Mouse (Mus musculus) 3134 (cell line): ENCODE results near the gene Ccdc148.
A peak's percentile ranks its signal among the peaks of the same experiment; 100 is the strongest.

Source experiments
- DNase-seq: peaks from one replicate; pipeline ENCODE4 v3.0.0-alpha.2; 2011; ENCODE audit warnings: low spot score; ENCODE audit not compliant: insufficient read length; ENCODE audit errors: extremely low read depth

Ccdc148 gene

GRCm38 (mm10) chr2:59054339-59054738 is 106.1 kb downstream of the Ccdc148 start:
- no peak for DNase-seq

DNA sequence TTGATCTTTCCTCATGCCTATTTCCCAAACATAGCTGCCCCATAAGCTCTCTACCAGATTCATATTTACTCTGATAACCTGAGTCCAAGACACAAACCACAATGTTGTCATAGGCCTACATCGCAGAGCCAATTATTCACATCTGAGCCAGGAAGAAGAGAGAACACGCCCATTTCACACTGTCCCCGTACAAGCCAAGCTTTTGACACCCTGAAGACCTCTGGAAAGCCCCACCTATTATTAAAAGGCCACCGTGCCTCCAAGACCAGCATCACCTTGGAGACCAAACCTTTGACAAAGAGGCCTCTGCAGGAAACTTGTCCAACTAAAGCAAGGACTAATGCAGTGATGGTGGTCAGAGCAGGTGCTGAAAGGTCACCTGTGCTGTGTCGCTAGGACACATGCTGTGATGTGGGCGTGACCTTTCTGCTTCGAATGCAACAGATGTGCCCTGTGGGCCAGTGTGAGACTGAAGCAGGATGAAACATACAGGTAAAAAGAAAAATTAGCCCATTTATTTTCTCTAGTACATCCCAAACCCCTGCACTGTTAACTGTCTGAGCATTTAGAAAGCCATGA is 106.9 kb downstream of the Ccdc148 start:
- DNase-seq, result no peak

GRCm38 (mm10) chr2:59050245-59050824 is 110.1 kb downstream of the Ccdc148 start:
- no peak for DNase-seq

DNA sequence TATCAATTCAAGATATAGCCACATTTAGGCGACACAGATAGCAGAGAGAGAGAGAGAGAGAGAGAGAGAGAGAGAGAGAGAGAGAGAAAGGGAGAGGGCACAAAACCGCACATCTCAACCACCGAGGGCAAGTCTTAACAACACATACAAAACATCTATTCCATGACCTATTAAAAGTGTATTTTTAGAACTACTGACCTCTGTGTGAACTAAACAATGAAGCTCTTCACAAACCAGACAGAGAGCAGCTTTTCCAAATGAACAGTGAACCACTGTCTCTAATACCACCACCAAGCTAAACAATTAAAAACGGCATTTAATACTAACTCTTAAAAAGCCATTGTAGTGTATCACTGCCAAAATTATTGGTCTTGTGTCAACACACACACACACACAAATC is 110.8 kb downstream of the Ccdc148 start:
- DNase-seq, result no peak

- DNase-seq, result no peak
These were observed 111.6 kb downstream of the Ccdc148 start for GRCm38 (mm10) chr2:59048775-59049451.

- no peak for DNase-seq
These were observed 117.0 kb downstream of the Ccdc148 start for GRCm38 (mm10) chr2:59043313-59044032.

DNA sequence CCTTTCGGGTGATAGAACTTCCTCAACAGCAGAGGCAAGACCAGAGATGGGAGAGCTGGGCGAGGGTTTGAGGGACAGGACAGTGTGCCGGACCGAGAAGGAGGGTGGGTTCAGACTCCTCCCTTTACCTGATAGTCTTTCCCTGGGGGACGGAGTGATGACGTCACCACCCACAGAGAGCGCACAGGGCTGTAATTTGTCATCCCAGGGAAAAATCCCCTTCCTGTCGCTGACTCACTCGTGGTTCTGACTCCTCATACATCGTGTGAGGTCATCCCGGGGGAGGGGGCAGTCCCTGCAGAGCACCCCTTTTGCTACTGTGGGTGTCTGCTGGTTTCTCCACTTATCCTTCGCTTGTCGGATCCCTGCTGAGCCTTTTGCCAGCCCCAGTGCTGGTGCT is 117.9 kb downstream of the Ccdc148 start:
- peak; percentile 41 for DNase-seq

DNA sequence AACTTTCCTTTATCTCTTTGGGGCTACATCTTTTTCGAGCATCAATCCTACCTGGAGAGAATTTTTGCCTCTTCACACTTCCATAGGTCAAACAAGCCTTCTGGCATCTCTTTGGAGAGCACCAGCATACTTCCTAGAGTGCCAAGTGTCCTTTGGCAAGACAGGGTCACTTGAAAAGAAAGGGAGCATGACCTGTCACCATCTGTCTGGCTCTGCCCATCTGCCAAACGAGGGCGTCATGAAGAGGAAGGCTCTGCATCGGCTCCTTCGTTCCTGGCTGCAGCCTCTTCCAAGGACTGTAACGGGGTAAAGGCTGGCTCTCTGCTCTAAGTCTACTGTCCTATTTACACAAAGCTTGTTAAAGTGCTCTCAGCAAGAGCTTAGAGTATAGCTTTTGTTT is 124.0 kb downstream of the Ccdc148 start:
- DNase-seq, result no peak

DNA sequence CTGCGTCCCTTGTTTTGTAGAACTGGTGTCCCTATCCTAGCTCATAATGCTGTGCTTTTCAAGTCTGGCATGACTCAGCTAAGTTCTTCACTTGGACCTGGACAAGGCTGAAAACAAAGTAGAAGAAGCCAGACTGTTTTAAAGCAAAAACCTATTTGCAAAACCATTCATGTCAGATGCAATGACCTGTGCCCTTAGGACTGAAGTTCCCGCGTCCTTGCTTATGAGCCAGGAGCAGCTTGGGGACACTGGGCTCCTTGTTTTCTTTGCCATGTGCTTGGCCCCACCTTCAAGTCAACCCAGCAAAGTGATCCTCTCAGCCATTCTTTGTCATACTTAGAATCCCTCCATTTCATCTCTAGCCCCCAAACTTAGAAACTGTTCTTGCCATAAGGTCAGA is 125.3 kb downstream of the Ccdc148 start:
- no peak for DNase-seq

GRCm38 (mm10) chr2:59034281-59034680 is 126.2 kb downstream of the Ccdc148 start:
- no peak for DNase-seq

DNA sequence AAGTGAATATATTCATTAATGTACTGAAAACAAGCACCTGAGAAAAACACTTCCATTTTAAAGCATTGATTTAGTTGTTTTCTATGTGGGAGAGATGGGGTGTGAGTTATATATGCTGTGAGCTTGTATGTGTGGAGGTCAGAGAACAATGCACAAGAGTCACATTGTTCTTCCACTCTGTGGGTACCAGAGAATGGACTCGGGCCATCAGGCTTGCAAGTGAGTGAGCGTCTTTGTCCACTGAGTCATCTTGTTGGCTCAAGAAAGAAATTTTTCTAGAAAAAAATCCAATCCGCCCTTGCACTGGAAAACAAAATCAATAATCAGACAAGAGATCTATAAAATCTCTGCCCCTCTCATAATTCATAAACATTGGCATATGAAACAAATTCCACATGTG is 135.9 kb downstream of the Ccdc148 start:
- DNase-seq, result no peak

DNA sequence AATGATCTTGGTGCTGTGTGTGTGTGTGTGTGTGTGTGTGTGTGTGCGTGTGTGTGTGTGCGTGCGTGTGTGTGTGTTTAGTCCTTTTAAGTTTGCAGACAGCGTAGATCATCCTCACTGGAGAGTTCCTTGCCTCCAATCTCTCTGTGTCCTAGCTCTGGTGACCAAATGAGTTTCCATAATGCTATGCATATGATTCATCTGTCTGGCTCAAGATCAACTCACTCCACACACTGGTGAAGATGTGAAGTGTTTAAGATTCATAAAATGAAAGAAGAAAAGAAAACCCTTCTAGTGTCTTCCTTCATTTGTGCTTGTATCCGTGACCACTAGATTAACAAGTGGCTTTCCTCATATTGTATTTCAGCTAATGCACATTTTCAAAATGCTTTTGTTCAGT is 153.1 kb downstream of the Ccdc148 start:
- no peak for DNase-seq

GRCm38 (mm10) chr2:59006567-59007340 is 153.7 kb downstream of the Ccdc148 start:
- DNase-seq, result no peak

GRCm38 (mm10) chr2:58997151-58997550 is 163.3 kb downstream of the Ccdc148 start:
- DNase-seq, result no peak

DNA sequence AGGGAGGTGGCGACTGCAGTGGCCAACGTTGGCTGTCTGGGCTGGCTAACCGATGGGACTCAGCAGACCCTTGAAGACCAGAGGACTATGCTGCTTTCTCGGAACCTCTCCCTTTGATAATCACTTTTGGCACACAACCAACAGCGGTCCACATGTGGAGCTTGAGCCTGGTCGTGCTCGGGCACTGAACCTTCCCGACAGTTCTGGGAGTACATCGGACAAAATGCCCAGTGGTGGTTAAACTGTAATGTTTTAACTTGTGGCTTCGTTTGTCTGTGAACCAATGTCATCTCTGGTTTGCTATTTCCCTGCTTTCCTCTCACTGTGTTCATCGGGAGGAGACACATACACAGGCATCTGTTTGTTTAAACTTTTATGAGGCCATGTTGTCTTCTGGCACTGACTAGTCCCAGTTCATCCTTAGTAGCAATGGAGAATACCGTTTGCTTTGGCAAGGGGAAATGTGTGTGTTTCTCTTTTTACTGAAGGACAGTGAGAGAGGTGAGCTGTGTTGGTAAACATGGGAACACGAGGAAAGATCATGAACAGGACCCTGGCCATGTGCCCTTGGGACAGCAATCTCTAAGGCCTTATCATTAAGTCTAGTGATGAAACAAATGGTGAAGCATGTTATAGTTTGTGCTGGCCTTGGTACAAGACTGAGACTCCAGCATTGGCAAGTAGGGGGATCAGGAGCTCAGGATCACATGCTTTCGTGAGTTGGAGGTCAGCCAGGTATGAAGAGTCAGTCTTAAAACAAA is 167.9 kb downstream of the Ccdc148 start:
- DNase-seq, result no peak

DNA sequence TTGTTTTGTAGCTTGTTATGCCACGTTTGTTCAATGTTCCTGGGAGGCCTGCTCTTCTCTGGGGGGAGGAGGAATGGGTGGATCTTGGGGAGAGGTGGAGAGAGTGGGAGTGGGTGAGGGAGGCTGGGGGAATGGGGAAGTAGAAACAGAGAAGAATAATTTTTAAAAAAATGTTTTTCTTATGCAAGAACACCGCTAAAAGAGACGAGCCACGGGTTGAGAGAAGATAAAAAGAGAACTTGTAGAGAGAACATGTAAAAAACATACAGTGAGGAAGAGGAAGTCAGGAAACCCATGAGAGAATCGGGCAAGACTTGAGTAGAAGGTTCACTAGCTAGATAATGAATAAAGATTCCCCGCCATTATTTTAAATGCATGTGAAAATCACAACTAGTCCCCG is 182.4 kb downstream of the Ccdc148 start:
- no peak for DNase-seq

DNA sequence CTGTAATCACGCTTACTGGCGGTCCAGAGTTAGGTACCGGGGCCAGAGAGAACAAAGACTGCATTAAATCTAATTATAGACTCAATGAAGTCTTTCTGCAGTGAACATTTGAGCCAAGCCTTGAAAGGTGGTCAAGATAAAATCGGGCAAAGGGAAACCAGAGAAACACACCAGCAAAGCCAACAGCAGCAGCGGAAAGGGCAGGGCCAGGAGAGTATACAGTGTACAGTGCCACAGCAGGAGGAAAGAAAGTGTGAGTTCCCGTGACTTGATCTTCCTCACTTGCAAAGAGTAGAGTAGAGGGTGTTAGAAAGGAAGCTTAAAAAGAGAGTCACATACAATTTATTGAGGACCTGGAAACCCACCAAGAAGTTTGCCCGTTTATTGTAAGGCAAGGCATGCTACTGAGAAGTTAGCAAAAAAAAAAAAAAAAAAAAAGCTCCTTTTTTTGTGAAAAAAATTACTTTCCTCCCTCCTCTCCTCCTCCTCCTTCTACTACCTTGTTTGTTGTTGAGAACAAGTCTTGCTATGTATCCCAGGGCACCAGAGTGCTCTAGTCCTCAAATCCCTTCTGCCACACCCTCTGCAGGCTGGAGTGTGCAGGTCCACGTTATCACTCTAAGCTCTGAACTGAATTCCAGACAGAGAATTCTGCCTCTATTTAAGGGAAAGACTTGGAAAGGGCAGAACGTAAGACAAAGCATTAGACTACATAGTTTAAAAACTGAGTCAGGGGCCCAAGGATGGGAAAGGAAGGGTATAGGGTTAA is 188.8 kb downstream of the Ccdc148 start:
- DNase-seq, result no peak

DNA sequence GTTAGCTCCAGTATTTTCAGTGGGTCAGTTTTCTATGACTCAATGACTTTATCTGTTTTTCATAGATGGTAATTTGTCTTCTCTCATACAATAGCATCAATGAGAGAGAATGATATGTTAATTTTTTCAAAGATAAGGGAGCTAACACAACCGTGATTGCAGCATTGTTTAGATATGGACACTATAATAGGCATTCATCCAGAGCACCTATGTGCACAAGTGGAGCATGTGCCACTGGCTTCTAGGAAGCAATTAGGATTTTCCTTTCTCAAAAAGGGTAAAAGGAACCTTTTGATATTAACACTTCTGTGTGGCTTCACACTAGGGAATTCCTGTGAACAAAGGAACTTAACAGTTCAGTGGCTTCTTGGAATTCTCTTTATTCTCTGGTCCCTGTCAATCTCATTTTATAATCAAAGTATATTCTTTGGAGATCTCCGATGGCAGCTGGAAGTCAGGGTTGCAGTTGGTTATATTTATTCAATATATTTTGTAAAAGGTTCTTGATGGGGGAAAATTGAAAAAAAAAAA is 203.6 kb downstream of the Ccdc148 start:
- DNase-seq, result no peak

DNA sequence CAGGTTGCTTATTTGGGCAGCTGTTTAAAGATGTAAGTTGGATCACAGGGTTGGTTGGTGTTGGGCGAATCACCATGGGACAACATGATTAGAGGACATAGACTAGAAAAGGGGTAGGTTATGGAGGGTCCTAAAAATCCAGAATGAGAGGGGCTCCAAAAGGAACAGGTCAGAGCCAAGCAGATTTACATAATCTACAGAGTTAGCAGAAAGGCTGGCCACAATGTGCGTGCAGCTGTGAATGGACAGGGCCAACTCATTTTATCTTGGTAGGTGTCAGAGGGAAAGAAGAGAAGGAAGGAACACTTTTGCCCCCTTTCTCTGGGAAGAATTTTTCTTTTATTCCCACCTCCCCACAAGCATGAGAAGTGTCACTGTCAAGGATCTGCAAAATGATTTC is 204.1 kb downstream of the Ccdc148 start:
- no peak for DNase-seq
